Mouse (Mus musculus) kidney, postnatal 0 days (tissue): ENCODE data around the gene Mrps33. TPM values are rescaled to one million over a fixed set of nuclear protein-coding genes. Genes with fewer than 3 reads are reported as not detected.

ENCODE experiments used
- ATAC-seq: fragments of 200-750 bp; cut with Nextera tagmentation; replicated peaks from 2 replicates; pipeline ENCODE4 v1.8.0; 2017; ENCODE audit warnings: low read depth, moderate number of reproducible peaks, moderate TSS enrichment, moderate library complexity; ENCODE audit not compliant: low FRiP score
- DNase-seq: peaks from one replicate; pipeline ENCODE4 v3.0.0-alpha.2; 2016; ENCODE audit warnings: low spot score
- H3K27ac ChIP-seq: fragments of 300-500 bp; sonication (generic); 2 replicates; pipeline ENCODE4 v1.5.1; 2014; ENCODE audit warnings: mild to moderate bottlenecking
- H3K27me3 ChIP-seq: fragments of 300-500 bp; sonication (generic); 2 replicates; pipeline ENCODE4 v1.6.1; 2014; ENCODE audit warnings: low read length, mixed read lengths; ENCODE audit not compliant: insufficient read depth
- H3K36me3 ChIP-seq: fragments of 300-500 bp; sonication (generic); 2 replicates; pipeline ENCODE4 v1.6.1; 2014; ENCODE audit warnings: low read length, mixed read lengths; ENCODE audit not compliant: insufficient read depth
- H3K4me1 ChIP-seq: fragments of 300-500 bp; sonication (generic); replicated peaks from 2 replicates; pipeline ENCODE4 v1.6.1; 2014; ENCODE audit warnings: antibody characterized with exemption, low read length, mixed read lengths; ENCODE audit not compliant: insufficient read depth
- H3K4me2 ChIP-seq: fragments of 300-500 bp; sonication (generic); 2 replicates; pipeline ENCODE4 v1.6.1; 2014; ENCODE audit warnings: mild to moderate bottlenecking, low read length, moderate library complexity, mixed read lengths
- H3K4me3 ChIP-seq: fragments of 300-500 bp; sonication (generic); replicated peaks from 2 replicates; pipeline ENCODE4 v1.5.1; 2014; ENCODE audit warnings: low read depth, low read length
- H3K9ac ChIP-seq: fragments of 300-500 bp; sonication (generic); 2 replicates; pipeline ENCODE4 v1.6.1; 2014; ENCODE audit warnings: low read depth, low read length
- H3K9me3 ChIP-seq: fragments of 300-500 bp; sonication (generic); replicated peaks from 2 replicates; pipeline ENCODE4 v1.6.1; 2016; ENCODE audit warnings: low read length, inconsistent platforms, mixed read lengths
- CTCF ChIP-seq: IDR thresholded peaks from 2 replicates; pipeline ENCODE4 v1.5.1; 2016; ENCODE audit warnings: antibody characterized with exemption, low read depth, mild to moderate bottlenecking, moderate library complexity
- WGBS: fragments of 180-500 bp; shearing (Covaris S2); extraction: QIAGEN DNeasy Blood & Tissue Kit; methylation state at CpG from one replicate; pipeline ENCODE4 v1.1.7; 2014; 5-methylcytosine and 5-hydroxymethylcytosine counted together
- polyA plus RNA-seq: library from polyadenylated mRNA; unstranded; fragments of >200 nt; fragmentation: Nextera tagmentation; extraction: Ambion mirVana; gene quantifications from 2 replicates; pipeline ENCODE4 v1.2.1, GENCODE M21; 2015

Mrps33 gene
- polyA plus RNA-seq, 1 experiment from 2014 or later = 245 TPM

GRCm38 (mm10) chr6:39821241-39821640 is 10.5 kb upstream of the Mrps33 start:
- no peak overlapping the region for H3K4me3 ChIP-seq
- no peaks in the 10 kb centered on the region for H3K36me3 ChIP-seq
- TF ChIP-seq CTCF = no peak
- H3K4me2 ChIP-seq = no peak overlapping the region
- ATAC-seq = no peak
- no peak overlapping the region for H3K27ac ChIP-seq
- WGBS = 79% methylated on average over 3 of the region's 3 CpGs
- DNase-seq = no peak
- no peaks in the 10 kb centered on the region for H3K9me3 ChIP-seq
- no peaks in the 10 kb centered on the region for H3K27me3 ChIP-seq
- no peaks in the 10 kb centered on the region for H3K4me1 ChIP-seq
- no peak overlapping the region for H3K9ac ChIP-seq

- Histone ChIP-seq H3K27ac (no peak overlapping the region), H3K36me3 (no peaks in the 10 kb centered on the region), H3K9ac (no peak overlapping the region), H3K9me3 (no peaks in the 10 kb centered on the region), H3K4me3 (no peak overlapping the region), H3K27me3 (no peaks in the 10 kb centered on the region), H3K4me2 (no peak overlapping the region), H3K4me1 (no peaks in the 10 kb centered on the region)
- no peak for TF ChIP-seq CTCF
- DNase-seq = no peak
- no peak for ATAC-seq
- WGBS = 58% methylated on average over 4 of the region's 4 CpGs
Measured at GRCm38 (mm10) chr6:39818922-39819321, 8.1 kb upstream of the Mrps33 start.

DNA sequence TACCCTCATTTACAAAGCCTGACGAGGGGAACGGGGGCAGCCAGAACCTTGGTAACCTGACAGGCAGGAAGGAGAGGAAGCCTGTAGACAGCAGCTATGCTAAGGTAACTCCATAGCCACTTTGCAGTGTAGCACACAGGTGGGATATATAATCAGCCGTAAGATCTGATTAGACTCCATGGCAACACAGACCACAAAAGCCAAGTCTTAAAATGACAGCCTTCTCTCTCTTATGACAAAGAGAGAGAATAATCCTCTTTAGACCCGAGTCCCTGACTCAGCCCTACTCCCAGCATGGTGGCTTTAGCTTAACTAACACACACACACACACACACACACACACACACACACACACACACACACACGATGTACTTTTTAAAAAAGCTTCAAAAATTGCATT is 2.3 kb downstream of the Mrps33 start:
- no peak overlapping the region for H3K4me3 ChIP-seq
- no peaks in the 10 kb centered on the region for H3K9me3 ChIP-seq
- H3K4me2 ChIP-seq = no peak overlapping the region
- WGBS = 62% methylated on average over 5 of the region's 5 CpGs
- DNase-seq (peak; percentile 22), ATAC-seq (no peak)
- 0 out of 2 replicates have a peak, but pooled peaks cover 4% of the 10 kb centered on the region for H3K36me3 ChIP-seq
- H3K27me3 ChIP-seq = no peaks in the 10 kb centered on the region
- no peak for TF ChIP-seq CTCF
- no peak overlapping the region for H3K9ac ChIP-seq
- H3K4me1 ChIP-seq = peaks cover 3% of the 10 kb centered on the region; the same call in 1 of the 2 replicates
- H3K27ac ChIP-seq = no peak overlapping the region

DNA sequence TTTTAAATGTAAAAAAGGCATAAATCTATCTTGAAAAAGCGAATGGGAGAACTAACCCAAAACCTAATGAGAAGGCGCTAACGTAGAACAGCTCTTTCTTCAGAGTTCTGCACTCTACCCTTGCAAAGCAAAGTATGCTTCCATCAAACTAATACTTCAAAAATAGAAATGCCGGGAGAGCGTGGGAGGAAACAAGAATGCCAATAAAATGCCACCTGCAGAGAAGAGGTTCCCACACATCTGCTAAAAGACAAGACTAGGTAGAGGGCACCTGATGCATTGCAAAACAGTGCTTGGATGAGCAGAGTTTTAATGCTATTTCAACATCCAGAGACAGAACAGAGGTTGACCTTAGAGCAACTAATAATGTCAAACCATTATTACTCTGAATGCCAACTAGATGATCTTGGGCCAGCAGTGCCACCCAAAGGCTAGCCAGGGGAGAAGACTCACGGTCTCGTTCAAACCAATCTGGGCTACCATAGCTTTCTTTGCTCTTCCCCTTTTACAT is 3.7 kb downstream of the Mrps33 start:
- DNase-seq (no peak), ATAC-seq (no peak)
- WGBS = 92% methylated on average over 7 of the region's 7 CpGs
- no peaks in the 10 kb centered on the region for H3K27me3 ChIP-seq
- TF ChIP-seq CTCF = peak; percentile 27; the same call in 1 of the 2 replicates
- no peak overlapping the region for H3K4me2 ChIP-seq
- no peak overlapping the region for H3K9ac ChIP-seq
- peaks cover 3% of the 10 kb centered on the region; the same call in 1 of the 2 replicates for H3K4me1 ChIP-seq
- no peak overlapping the region for H3K4me3 ChIP-seq
- no peaks in the 10 kb centered on the region for H3K9me3 ChIP-seq
- 0 out of 2 replicates have a peak, but pooled peaks cover 6% of the 10 kb centered on the region for H3K36me3 ChIP-seq
- H3K27ac ChIP-seq = no peak overlapping the region

GRCm38 (mm10) chr6:39806336-39806735 is 4.5 kb downstream of the Mrps33 start:
- Histone ChIP-seq H3K4me3 (no peak overlapping the region), H3K4me2 (no peak overlapping the region), H3K9me3 (no peaks in the 10 kb centered on the region), H3K27ac (no peak overlapping the region), H3K36me3 (0 out of 2 replicates have a peak, but pooled peaks cover 9% of the 10 kb centered on the region), H3K27me3 (no peaks in the 10 kb centered on the region), H3K9ac (no peak overlapping the region), H3K4me1 (peaks cover 3% of the 10 kb centered on the region; the same call in 1 of the 2 replicates)
- DNase-seq (no peak), ATAC-seq (no peak)
- no peak for TF ChIP-seq CTCF
- 94% methylated on average over 7 of the region's 7 CpGs for WGBS

GRCm38 (mm10) chr6:39805916-39806315 is 4.9 kb downstream of the Mrps33 start:
- no peak for ATAC-seq
- TF ChIP-seq CTCF = no peak
- 48% methylated on average over 3 of the region's 3 CpGs for WGBS

GRCm38 (mm10) chr6:39800977-39801376 is 9.8 kb downstream of the Mrps33 start:
- Histone ChIP-seq H3K4me3 (no peak overlapping the region), H3K4me2 (no peak overlapping the region), H3K27me3 (no peaks in the 10 kb centered on the region), H3K4me1 (no peaks in the 10 kb centered on the region), H3K36me3 (peaks cover 23% of the 10 kb centered on the region; the same call in 1 of the 2 replicates), H3K27ac (no peak overlapping the region), H3K9ac (no peak overlapping the region), H3K9me3 (no peaks in the 10 kb centered on the region)
- no peak for TF ChIP-seq CTCF
- ATAC-seq (no peak), DNase-seq (no peak)
- WGBS = 95% methylated on average over 7 of the region's 7 CpGs

More at GRCm38 (mm10) chr6:39805916-39806315, 4.9 kb downstream of the Mrps33 start:
- no peaks in the 10 kb centered on the region for H3K9me3 ChIP-seq
- H3K4me2 ChIP-seq = no peak overlapping the region
- H3K4me3 ChIP-seq = no peak overlapping the region
- H3K4me1 ChIP-seq = peaks cover 3% of the 10 kb centered on the region; the same call in 1 of the 2 replicates
- H3K27me3 ChIP-seq = no peaks in the 10 kb centered on the region
- no peak for DNase-seq
- no peak overlapping the region for H3K9ac ChIP-seq
- H3K27ac ChIP-seq = no peak overlapping the region
- H3K36me3 ChIP-seq = peaks cover 13% of the 10 kb centered on the region; the same call in 1 of the 2 replicates
